Mouse (Mus musculus) cerebellum, adult 11-12 months (tissue): Measurements from ENCODE around the gene Ftsj3.

Experiments used
- DNase-seq: peaks from one replicate; pipeline ENCODE4 v3.0.0; 2022

Ftsj3 gene

GRCm38 (mm10) chr11:106255685-106256451 lies at the start of gene Ftsj3, which contains the start of gene Psmc5:
TSS of gene Ftsj3 (minus strand) at chr11:106256079.
TSS of gene Psmc5 (plus strand) at chr11:106256154.
- DNase-seq: peak; percentile 96

DNA sequence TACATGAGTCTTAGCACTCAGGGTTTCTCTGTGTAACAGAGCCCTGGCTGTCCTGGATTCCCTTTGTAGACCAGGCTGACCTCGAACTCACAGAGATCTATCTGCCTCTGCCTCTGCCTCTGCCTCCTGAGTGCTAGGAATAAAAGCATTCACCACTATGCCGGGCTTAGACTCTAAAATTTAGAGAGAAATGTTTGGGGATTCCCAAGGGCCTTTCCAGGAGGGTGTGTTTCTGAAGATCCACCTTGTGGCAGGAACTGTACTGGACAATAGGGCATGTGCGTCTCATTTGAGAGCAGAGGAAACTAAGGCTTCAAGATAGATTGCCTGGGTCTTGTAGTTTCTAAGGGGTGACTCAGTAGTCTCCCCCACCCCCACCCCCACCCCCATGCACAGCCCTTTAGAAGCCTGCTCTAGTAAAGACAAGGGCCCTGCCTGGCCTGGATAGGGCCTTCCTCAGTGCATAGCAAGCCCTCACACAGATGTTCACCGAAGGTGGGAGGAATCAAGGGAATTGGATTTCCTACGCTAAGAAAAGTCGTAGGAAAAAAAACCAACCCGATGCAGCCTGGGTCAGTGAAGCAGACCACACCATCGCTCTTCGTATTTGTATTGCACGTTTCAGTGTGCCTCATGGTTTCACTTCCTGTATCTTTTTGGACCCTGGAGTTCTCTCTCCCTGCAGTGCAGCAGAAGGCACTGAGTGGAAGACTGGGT lies 49.6 kb upstream of the Ftsj3 start:
- no peak for DNase-seq

GRCm38 (mm10) chr11:106302634-106303033 lies 46.8 kb upstream of the Ftsj3 start:
- no peak for DNase-seq

DNA sequence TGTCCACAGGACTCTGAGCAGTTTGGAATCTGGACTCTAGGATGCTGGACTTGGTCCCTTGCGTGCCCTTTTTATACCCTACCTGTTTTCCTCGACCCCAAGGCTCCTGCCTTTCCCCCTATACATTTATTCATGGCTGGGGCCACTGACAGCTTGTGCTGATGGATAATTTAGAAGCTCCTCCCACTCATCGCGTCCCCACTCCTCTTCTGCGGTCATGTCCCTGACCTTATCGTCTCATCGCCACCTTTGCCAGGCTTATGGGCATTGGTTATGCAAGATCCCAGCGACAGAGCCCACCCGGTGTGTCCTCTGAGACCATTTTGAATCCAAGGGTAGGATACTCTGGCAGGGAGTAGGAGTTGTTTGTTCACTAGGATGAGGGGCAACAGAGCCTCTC lies 45.9 kb upstream of the Ftsj3 start, which contains the start of gene Gh:
Gene Gh, minus strand, starts transcription at position 101 of the 400 bp plus-strand sequence.
- no peak for DNase-seq

GRCm38 (mm10) chr11:106291861-106292260 lies 36.0 kb upstream of the Ftsj3 start:
- DNase-seq: peak; percentile 91

- peak; percentile 56 for DNase-seq
Measured at GRCm38 (mm10) chr11:106290376-106290775, 34.5 kb upstream of the Ftsj3 start.

DNA sequence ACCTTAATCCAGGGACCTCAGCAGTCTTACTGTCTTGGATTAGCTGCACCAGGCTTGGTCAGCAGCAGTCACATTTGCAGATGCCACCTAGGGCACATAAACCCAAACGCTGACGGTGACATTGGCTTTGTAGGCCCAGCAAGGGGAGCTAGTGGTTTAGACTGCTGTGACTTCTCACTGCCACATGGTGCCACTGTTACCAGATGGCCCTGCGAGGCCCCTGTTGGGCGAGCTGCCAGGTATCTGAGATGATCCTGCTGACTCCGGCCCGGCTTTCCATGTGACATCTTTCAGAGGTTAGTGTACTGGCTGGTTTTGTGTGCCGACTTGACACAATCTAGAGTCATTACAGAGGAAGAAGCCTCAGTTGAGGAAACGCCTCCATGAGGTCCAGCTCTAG lies 33.5 kb upstream of the Ftsj3 start:
- DNase-seq: peak; percentile 94

GRCm38 (mm10) chr11:106286987-106287386 lies 31.1 kb upstream of the Ftsj3 start:
- peak; percentile 89 for DNase-seq

DNA sequence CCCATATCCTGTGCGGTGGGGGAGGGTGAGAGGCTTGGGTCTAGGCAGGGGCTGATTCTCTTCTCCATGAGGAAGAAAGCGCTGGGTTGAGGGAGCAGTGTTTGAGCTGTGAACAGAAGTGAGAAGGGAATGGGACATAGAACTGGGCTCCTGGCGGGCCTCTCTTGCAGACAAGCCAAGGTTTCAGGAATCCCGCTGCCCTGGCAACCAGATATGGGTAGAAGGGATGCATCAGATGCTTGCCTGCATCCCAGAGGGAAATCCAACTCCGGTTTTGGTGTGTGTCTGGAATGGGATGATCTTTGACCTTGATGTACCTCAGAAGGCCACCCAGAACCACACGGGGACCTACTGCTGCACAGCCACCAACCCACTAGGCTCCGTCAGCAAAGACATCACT lies 30.3 kb upstream of the Ftsj3 start:
- peak; percentile 66 for DNase-seq

GRCm38 (mm10) chr11:106284126-106284525 lies 28.2 kb upstream of the Ftsj3 start:
- DNase-seq: peak; percentile 50

DNA sequence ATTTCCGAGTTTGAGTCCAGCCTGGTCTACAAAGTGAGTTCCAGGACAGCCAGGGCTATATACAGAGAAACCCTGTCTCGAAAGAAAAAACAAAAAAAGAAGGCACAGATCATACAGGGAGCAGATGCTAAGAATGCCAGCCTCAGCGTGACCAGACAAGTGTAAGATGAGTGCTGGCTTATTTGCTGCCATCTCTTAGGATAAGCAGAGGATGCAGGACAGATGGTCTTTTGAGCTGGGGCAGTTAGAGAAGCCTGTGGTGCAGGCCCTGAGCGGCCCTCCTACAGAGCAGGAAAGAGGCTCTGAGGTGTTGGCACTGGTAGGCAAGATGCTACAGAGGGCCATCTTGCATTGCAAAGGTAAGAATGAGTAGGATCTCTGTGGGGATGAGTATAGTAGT lies 27.5 kb upstream of the Ftsj3 start:
- peak; percentile 71 for DNase-seq

- peak; percentile 38 for DNase-seq
Measured at GRCm38 (mm10) chr11:106282452-106282851, 26.6 kb upstream of the Ftsj3 start.

DNA sequence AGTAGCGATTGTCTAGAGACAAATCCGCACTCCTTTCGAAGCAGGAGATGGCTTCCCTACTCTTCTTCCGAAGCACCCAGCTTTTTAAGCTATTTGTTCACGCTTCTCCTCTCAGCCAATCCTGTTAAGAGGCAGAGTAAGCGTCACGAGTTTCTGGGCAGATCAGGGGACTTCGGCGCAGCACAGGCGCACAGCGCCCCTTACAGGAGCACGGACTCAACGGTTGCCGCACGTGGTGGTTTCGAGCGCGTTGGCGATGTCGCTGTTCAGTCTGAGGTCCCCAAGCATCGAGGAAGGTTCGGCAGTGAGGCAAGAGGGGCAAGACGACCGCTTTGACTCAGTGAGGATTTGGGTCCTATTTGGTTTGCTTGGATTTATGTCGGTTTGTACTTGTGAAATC lies 20.6 kb upstream of the Ftsj3 start, which contains the start of gene Tcam1:
Gene Tcam1, plus strand, starts transcription at position 219 of the 400 bp plus-strand sequence.
- DNase-seq: peak; percentile 91

DNA sequence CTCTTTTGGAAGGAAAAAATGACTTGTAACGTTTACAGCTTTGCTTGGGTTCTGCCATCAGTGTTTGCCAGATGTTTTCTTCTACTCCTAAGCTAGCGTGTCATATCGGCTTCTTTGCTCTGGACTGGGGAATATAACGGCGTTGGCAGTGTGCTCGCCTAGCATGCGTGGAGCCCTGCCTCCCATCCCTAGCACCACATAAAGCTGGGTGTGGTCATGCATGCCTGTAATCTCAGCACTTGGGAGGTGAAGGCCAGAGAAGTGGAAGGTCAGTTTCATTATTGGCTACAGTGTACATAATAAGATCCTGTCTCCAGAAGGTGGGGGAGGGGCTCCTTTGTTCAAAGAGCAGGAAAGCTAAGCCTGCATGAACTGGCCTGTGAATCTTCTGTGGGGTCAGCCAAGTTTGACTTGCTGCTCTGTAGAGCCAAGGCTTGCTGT lies 19.1 kb upstream of the Ftsj3 start:
- DNase-seq: no peak

DNA sequence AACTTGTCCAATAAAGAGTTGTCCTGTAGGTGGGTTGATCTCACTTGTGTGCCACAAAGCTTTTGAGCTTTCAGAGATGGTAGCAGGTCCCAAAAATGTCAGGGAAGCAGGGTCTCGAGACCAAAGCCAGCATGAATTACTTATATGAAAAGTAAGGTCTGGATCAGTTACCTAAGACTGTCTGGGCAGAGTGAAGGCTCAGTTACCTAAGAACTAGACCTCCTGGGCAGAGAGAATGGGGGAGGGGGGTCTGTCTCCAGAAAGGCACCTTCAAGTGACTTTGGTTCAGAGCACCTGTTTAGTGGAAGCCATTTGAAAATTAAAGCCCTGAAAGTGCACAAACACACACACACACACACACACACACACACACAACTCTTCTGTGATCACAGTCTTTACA lies 18.5 kb upstream of the Ftsj3 start:
- DNase-seq: no peak

GRCm38 (mm10) chr11:106273811-106274210 lies 17.9 kb upstream of the Ftsj3 start:
- no peak for DNase-seq

DNA sequence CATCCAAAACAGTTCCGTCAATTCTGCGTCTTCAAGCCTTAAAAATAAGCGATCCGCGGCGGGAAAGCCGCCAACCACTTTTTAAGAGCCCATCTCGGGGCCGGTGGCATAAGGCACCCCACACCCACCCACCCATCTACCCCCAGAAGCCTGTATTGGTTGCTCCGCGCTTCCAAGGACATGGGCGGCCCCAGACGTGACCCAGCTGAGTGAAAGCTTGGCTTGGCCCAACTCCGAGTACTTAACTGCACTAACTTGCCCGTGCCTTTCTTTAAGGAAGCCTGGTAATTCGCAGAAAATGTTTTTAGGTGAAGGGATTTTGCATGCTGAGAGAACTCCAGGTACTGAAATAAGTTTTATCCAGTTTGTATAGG lies 17.4 kb upstream of the Ftsj3 start:
- DNase-seq: no peak

- DNase-seq: peak; percentile 100
Measured at GRCm38 (mm10) chr11:106272644-106273310, 16.9 kb upstream of the Ftsj3 start, which contains the start of gene Smarcd2. TSS of gene Smarcd2 (minus strand) at chr11:106272972.

DNA sequence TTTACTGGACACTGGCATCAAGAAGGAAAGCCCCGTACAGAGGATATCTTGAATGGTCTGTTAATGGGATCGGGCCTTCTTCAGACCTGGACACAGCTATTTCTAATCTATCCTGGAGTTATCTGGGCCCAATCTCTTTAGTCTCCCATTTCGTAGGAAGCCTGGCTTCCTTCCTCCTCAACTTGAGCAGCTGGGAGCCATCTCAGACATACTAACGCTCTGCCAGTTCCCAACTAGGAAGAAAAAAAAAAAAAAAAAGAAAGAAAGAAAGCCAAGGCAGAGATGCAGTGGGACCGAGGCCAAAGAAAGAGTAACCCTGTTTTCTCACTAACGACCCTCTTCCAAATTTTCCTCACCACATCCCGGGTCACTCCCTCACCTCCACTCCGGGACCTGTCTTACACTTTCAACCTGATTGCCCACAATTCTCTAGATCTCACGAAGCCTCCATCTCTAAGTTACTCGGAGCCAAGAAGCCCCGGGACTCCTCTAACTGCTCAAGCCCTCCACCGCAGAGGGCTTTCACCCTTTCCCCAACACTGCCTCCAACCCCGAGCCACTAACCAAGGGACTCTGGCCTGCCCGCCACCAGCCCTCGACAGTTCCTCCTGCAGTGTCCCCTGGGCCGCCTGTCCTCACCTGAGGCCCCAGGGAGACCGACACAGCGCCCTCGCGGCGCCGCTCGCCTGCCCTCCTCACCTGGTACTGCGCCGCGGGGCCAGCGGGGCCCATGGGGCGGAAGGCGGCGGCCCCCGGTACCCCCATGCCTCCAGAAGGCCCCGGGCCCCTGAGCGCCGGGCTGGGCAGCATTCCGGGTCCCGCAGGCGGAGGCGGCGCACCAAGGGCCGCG lies 16.1 kb upstream of the Ftsj3 start:
- peak; percentile 74 for DNase-seq

DNA sequence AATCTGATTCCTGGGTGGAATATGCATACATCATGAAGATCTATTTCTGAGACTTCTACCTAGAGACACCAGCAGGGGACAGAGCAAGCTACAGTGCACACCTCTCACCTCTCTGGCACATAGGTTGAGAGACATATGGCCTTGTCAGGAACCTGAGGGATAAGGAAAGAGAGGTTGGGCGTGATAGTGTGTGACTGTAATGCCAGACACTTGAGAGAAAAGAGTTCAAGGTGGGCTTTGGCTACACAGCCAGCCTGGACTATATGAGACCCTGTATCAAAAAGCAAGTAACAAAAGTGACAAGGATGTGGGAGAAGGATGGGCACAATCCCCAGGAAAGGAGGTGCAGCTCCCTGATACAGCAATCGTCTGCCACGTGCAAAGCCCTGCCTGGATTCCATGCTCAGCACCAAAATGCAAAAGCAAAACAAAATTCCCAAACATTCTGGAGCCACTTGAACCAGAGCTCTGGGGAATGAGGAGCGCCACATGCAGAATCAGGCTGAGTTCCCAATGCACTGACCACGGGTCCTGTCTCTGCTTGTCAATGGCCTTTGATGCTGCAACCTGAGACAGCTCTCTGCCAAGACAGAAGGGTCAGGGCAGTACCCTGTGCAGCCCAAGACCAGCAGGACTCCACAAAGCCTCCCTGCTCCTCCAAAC lies 15.4 kb upstream of the Ftsj3 start:
- peak; percentile 70 for DNase-seq

DNA sequence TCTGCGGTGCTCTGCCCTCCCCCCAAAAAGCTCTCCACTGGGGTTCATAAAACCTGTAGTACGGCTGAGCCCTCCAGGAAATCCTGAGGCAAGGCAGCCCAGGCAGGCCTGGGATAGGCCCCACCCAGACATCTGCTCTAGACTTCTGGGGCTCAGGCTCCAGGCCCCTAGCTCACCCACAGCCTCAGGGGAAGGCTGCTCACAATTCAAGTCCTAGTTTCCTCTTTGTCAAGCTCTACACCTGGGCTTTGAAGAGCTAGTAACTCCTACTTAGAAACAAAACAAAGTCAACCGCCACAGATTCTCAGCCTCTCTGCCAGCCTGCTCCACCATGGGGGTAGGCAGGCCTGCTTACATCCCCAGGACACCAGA lies 13.2 kb upstream of the Ftsj3 start:
- peak; percentile 78 for DNase-seq
